Comparison of ENCODE assay signal across 7 mouse cellular contexts in the genomic region with DNA sequence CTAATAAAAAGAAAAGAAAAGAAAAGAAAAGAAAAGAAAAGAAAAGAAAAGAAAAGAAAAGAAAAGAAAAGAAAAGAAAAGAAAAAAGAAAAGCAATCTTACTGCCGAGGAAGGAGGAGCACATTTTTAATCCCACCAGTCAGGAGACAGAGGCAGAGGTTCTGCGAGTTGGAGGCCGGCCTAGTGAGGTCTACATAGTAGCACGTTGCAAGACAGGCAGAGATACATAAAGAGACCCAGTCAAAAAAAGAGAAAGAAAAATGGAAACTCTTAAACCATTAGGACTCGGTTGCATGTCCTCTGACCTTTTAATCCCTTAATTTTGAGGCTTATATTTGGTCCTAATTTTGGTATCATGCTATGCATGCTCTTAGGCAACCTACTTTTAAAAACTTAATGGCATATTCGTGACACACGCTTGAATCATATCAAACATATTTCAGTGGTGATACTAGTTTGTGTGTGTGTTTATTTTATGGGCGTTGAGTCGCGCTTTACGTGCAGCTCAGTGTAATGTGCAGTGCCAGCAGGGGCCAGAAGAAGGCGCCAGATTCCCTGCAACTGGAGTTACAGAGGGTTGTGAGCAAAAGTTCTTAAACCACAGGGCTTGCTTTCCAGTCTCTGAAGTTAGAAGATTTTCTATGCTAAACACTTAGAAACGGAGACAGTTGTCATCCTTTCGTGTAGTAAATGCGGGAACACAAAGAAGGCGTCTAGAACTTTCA. TPM values are rescaled to one million over a fixed set of nuclear protein-coding genes. Genes with fewer than 3 reads are reported as not detected.
DNase-seq lines count a peak whose midpoint lies in the region; ATAC-seq and TF ChIP-seq lines count a peak whose summit lies in the region.

No protein-coding gene starts in this region.

- peak; percentile 93 for DNase-seq in adrenal gland, postnatal 14 days
- DNase-seq in embryonic facial prominence, embryonic 10.5 days (ENCODE audit: low spot score), result peak; percentile 78
- DNase-seq in limb, embryonic 11.5 days (ENCODE audit: low spot score), result peak; percentile 85
- peak; percentile 68 to 80 for DNase-seq in spleen, adult 2 months (ENCODE audit: low read depth in 1 of 2, low spot score in 2 of 2)

- 12% methylated on average over 16 of the region's 16 CpGs for WGBS in embryonic facial prominence, embryonic 10.5 days
- WGBS in intestine, embryonic 16.5 days, result 10% methylated on average over 16 of the region's 16 CpGs
- WGBS in limb, embryonic 11.5 days, result 11% methylated on average over 16 of the region's 16 CpGs
- 10% methylated on average over 16 of the region's 16 CpGs for WGBS in midbrain, embryonic 12.5 days
- 20% methylated on average over 16 of the region's 16 CpGs for WGBS in spleen, adult 2 months

- H3K9me3 ChIP-seq in embryonic facial prominence, embryonic 10.5 days, result no peaks in the 10 kb centered on the region
- H3K9me3 ChIP-seq in intestine, embryonic 16.5 days (ENCODE audit: control insufficient read depth, low read length), result no peaks in the 10 kb centered on the region
- no peaks in the 10 kb centered on the region for H3K9me3 ChIP-seq in limb, embryonic 11.5 days (ENCODE audit: control insufficient read depth, low read length)
- no peaks in the 10 kb centered on the region for H3K9me3 ChIP-seq in midbrain, embryonic 12.5 days

- H3K4me1 ChIP-seq in embryonic facial prominence, embryonic 10.5 days, result peaks cover 12% of the 10 kb centered on the region
- peaks cover 11% of the 10 kb centered on the region for H3K4me1 ChIP-seq in intestine, embryonic 16.5 days (ENCODE audit: control insufficient read depth, insufficient read depth, low read length)
- H3K4me1 ChIP-seq in limb, embryonic 11.5 days (ENCODE audit: control insufficient read depth, insufficient read depth, low read length), result 0 out of 2 replicates have a peak, but pooled peaks cover 2% of the 10 kb centered on the region
- H3K4me1 ChIP-seq in midbrain, embryonic 12.5 days, result peaks cover 9% of the 10 kb centered on the region; the same call in 1 of the 2 replicates
- H3K4me1 ChIP-seq in spleen, adult 2 months (ENCODE audit: control insufficient read depth, insufficient read depth, insufficient read length), result peaks cover 10% of the 10 kb centered on the region

- TF ChIP-seq POLR2A in spleen, adult 2 months (IDR thresholded peaks at IDR 0.05; ENCODE audit: low read depth, low read length), result no peak

- peak overlapping the region; percentile 71 for H3K4me3 ChIP-seq in embryonic facial prominence, embryonic 10.5 days
- peak overlapping the region; percentile 29 for H3K4me3 ChIP-seq in intestine, embryonic 16.5 days (ENCODE audit: low read length)
- H3K4me3 ChIP-seq in limb, embryonic 11.5 days (ENCODE audit: low read depth, low read length), result no peak overlapping the region; the same call in 1 of the 2 replicates
- peak overlapping the region; percentile 66; the same call in 1 of the 2 replicates for H3K4me3 ChIP-seq in midbrain, embryonic 12.5 days
- no peak overlapping the region for H3K4me3 ChIP-seq in spleen, adult 2 months (ENCODE audit: extremely low read depth, insufficient read depth, insufficient read length)

- peak overlapping the region; percentile 51 for H3K4me2 ChIP-seq in intestine, embryonic 16.5 days (ENCODE audit: low read depth, low read length)
- H3K4me2 ChIP-seq in limb, embryonic 11.5 days (ENCODE audit: low read depth, severe bottlenecking), result peak overlapping the region; percentile 36; the same call in 1 of the 2 replicates
- peak overlapping the region; percentile 82 for H3K4me2 ChIP-seq in midbrain, embryonic 12.5 days (replicated peaks)

- H3K9ac ChIP-seq in intestine, embryonic 16.5 days (ENCODE audit: low read depth, low read length), result no peak overlapping the region
- H3K9ac ChIP-seq in limb, embryonic 11.5 days (ENCODE audit: low read length), result no peak overlapping the region
- no peak overlapping the region for H3K9ac ChIP-seq in midbrain, embryonic 12.5 days (replicated peaks)

- H3K36me3 ChIP-seq in embryonic facial prominence, embryonic 10.5 days (replicated peaks), result peaks cover 18% of the 10 kb centered on the region
- 0 out of 2 replicates have a peak, but pooled peaks cover 3% of the 10 kb centered on the region for H3K36me3 ChIP-seq in intestine, embryonic 16.5 days (ENCODE audit: control insufficient read depth, insufficient read depth, low read length)
- H3K36me3 ChIP-seq in limb, embryonic 11.5 days (ENCODE audit: control insufficient read depth, insufficient read depth, low read length), result no peaks in the 10 kb centered on the region
- peaks cover 6% of the 10 kb centered on the region for H3K36me3 ChIP-seq in midbrain, embryonic 12.5 days
- peaks cover 4% of the 10 kb centered on the region for H3K36me3 ChIP-seq in spleen, adult 2 months (ENCODE audit: control insufficient read depth, insufficient read depth, low read length)

- H3K27ac ChIP-seq in embryonic facial prominence, embryonic 10.5 days (replicated peaks), result no peak overlapping the region
- H3K27ac ChIP-seq in intestine, embryonic 16.5 days (ENCODE audit: low read length), result peak overlapping the region; percentile 77
- H3K27ac ChIP-seq in limb, embryonic 11.5 days (replicated peaks; ENCODE audit: low read depth, low read length), result no peak overlapping the region
- H3K27ac ChIP-seq in midbrain, embryonic 12.5 days (replicated peaks), result no peak overlapping the region
- H3K27ac ChIP-seq in spleen, adult 2 months (ENCODE audit: insufficient read depth, low read length), result 0 out of 2 replicates have a peak overlapping the region, but pooled peaks have one; percentile 1

- peaks cover 33% of the 10 kb centered on the region for H3K27me3 ChIP-seq in embryonic facial prominence, embryonic 10.5 days (replicated peaks; ENCODE audit: low read depth, poor library complexity, severe bottlenecking)
- 0 out of 2 replicates have a peak, but pooled peaks cover 3% of the 10 kb centered on the region for H3K27me3 ChIP-seq in intestine, embryonic 16.5 days (replicated peaks; ENCODE audit: control insufficient read depth, insufficient read depth, low read length)
- H3K27me3 ChIP-seq in limb, embryonic 11.5 days (ENCODE audit: control insufficient read depth, insufficient read depth, low read length), result peaks cover 17% of the 10 kb centered on the region
- H3K27me3 ChIP-seq in midbrain, embryonic 12.5 days, result peaks cover 29% of the 10 kb centered on the region
- H3K27me3 ChIP-seq in spleen, adult 2 months (ENCODE audit: control insufficient read depth, insufficient read depth, low read length), result no peaks in the 10 kb centered on the region

- TF ChIP-seq CTCF in spleen, adult 2 months (IDR thresholded peaks at IDR 0.05; ENCODE audit: extremely low read depth, insufficient read depth, insufficient read length, insufficient replicate concordance), result peak; percentile 81

- peak; percentile 58 for ATAC-seq in granulocyte monocyte progenitor cell, adult 5-6 weeks (replicated peaks; ENCODE audit: poor library complexity, severe bottlenecking)
- peak; percentile 65 for ATAC-seq in intestine, embryonic 16.5 days
- no peak for ATAC-seq in limb, embryonic 11.5 days (ENCODE audit: insufficient number of reproducible peaks, low FRiP score, low TSS enrichment, low read depth)
- peak; percentile 19; the same call in 1 of the 2 replicates for ATAC-seq in midbrain, embryonic 12.5 days (ENCODE audit: low FRiP score, low read depth)

RNA-seq across cellular contexts. Expression of a gene that starts 18.9 kb away (rescaled TPM):
- total RNA-seq in adrenal gland, postnatal 14 days (2021), result 31.5 and 43.4 TPM in 2 replicates
- polyA plus RNA-seq in embryonic facial prominence, embryonic 10.5 days (2016; fragmentation: Nextera tagmentation; extraction: Ambion mirVana), result 86.7 and 88.8 TPM in 2 replicates
- 77.2 and 94.3 TPM in 2 replicates for total RNA-seq in granulocyte monocyte progenitor cell, adult 5-6 weeks (2014; fragmentation: Nextera tagmentation)
- total RNA-seq in granulocyte monocyte progenitor cell, adult 5-6 weeks (2017), result 86.2 and 97.0 TPM in 2 replicates
- polyA plus RNA-seq in intestine, embryonic 16.5 days (2015; fragmentation: Nextera tagmentation; extraction: Ambion mirVana), result 112 and 120 TPM in 2 replicates
- 94.8 and 98.0 TPM in 2 replicates for polyA plus RNA-seq in limb, embryonic 11.5 days (2014; fragmentation: Nextera tagmentation; extraction: Ambion mirVana)
- 58.3 and 72.6 TPM in 2 replicates for polyA plus RNA-seq in midbrain, embryonic 12.5 days (2016; fragmentation: Nextera tagmentation; extraction: Ambion mirVana)
- polyA plus RNA-seq in spleen, adult 2 months (2012; rRNA removed), result 19.7 and 22.6 TPM in 2 replicates

RNA-seq across cellular contexts. Expression of a gene that starts 28.0 kb away (rescaled TPM):
- total RNA-seq in adrenal gland, postnatal 14 days (2021), result 7.7 and 8.0 TPM in 2 replicates
- polyA plus RNA-seq in embryonic facial prominence, embryonic 10.5 days (2016; fragmentation: Nextera tagmentation; extraction: Ambion mirVana), result 0.59 and 0.64 TPM in 2 replicates
- total RNA-seq in granulocyte monocyte progenitor cell, adult 5-6 weeks (2014; fragmentation: Nextera tagmentation), result 21.1 and 34.2 TPM in 2 replicates
- total RNA-seq in granulocyte monocyte progenitor cell, adult 5-6 weeks (2017), result 15.6 and 16.3 TPM in 2 replicates
- polyA plus RNA-seq in intestine, embryonic 16.5 days (2015; fragmentation: Nextera tagmentation; extraction: Ambion mirVana), result 14.8 and 15.2 TPM in 2 replicates
- polyA plus RNA-seq in limb, embryonic 11.5 days (2014; fragmentation: Nextera tagmentation; extraction: Ambion mirVana), result 0.36 and 0.95 TPM in 2 replicates
- 0.52 and 1.4 TPM in 2 replicates for polyA plus RNA-seq in midbrain, embryonic 12.5 days (2016; fragmentation: Nextera tagmentation; extraction: Ambion mirVana)
- 26.9 and 45.0 TPM in 2 replicates for polyA plus RNA-seq in spleen, adult 2 months (2012; rRNA removed)

RNA-seq across cellular contexts. Expression of a gene that starts 57.2 kb away (rescaled TPM):
- 156 and 162 TPM in 2 replicates for total RNA-seq in adrenal gland, postnatal 14 days (2021)
- polyA plus RNA-seq in embryonic facial prominence, embryonic 10.5 days (2016; fragmentation: Nextera tagmentation; extraction: Ambion mirVana), result 427 and 431 TPM in 2 replicates
- 672 and 724 TPM in 2 replicates for total RNA-seq in granulocyte monocyte progenitor cell, adult 5-6 weeks (2014; fragmentation: Nextera tagmentation)
- total RNA-seq in granulocyte monocyte progenitor cell, adult 5-6 weeks (2017), result 142 and 159 TPM in 2 replicates
- 185 and 206 TPM in 2 replicates for polyA plus RNA-seq in intestine, embryonic 16.5 days (2015; fragmentation: Nextera tagmentation; extraction: Ambion mirVana)
- 403 and 422 TPM in 2 replicates for polyA plus RNA-seq in limb, embryonic 11.5 days (2014; fragmentation: Nextera tagmentation; extraction: Ambion mirVana)
- polyA plus RNA-seq in midbrain, embryonic 12.5 days (2016; fragmentation: Nextera tagmentation; extraction: Ambion mirVana), result 237 and 256 TPM in 2 replicates
- polyA plus RNA-seq in spleen, adult 2 months (2012; rRNA removed), result 19.1 and 26.6 TPM in 2 replicates

Comparison
In these comparisons a context has a peak if more than half of its experiments do, and no peak if none do; other contexts are left out.
1. H3K27ac ChIP-seq: peak in intestine, embryonic 16.5 days (single experiment) and spleen, adult 2 months (single experiment); none in embryonic facial prominence, embryonic 10.5 days (single experiment), limb, embryonic 11.5 days (single experiment) and midbrain, embryonic 12.5 days (single experiment).
2. H3K4me3 ChIP-seq: peak in embryonic facial prominence, embryonic 10.5 days (single experiment), intestine, embryonic 16.5 days (single experiment) and midbrain, embryonic 12.5 days (single experiment); none in limb, embryonic 11.5 days (single experiment) and spleen, adult 2 months (single experiment).
3. Peak in every context shown above with its lines, with median percentiles within 50 percentile points of each other: DNase-seq and H3K4me2 ChIP-seq.